Mouse (Mus musculus) olfactory bulb, adult 2 months (tissue): ENCODE data around the gene Ccdc127.

Experiments used
- CTCF ChIP-seq: fragments of 200-500 bp; IDR thresholded peaks from 2 replicates; pipeline ENCODE4 v1.5.1; 2012; ENCODE audit warnings: low read depth, mild to moderate bottlenecking, low read length, moderate library complexity; ENCODE audit not compliant: insufficient read depth
- POLR2A ChIP-seq: fragments of 200-500 bp; IDR thresholded peaks from 2 replicates; pipeline ENCODE4 v1.6.1; 2012; ENCODE audit warnings: mild to moderate bottlenecking, low read depth, low read length, moderate library complexity; ENCODE audit not compliant: insufficient read depth

GRCm38 (mm10) chr13:74362218-74362617 is 12.1 kb downstream of the Ccdc127 start:
- TF ChIP-seq CTCF = no peak
- TF ChIP-seq POLR2A = no peak
